Mouse (Mus musculus) lung, embryonic 14.5 days (tissue): ENCODE data around the gene Ech1. TPM values are rescaled to one million over a fixed set of nuclear protein-coding genes. Genes with fewer than 3 reads are reported as not detected.
A peak's percentile ranks its signal among the peaks of the same experiment; 100 is the strongest.

Experiments used
- ATAC-seq: fragments of 200-750 bp; cut with Nextera tagmentation; 2 replicates; pipeline ENCODE4 v1.8.0; 2017; ENCODE audit warnings: mild to moderate bottlenecking, moderate TSS enrichment, moderate library complexity; ENCODE audit not compliant: insufficient read depth
- DNase-seq: peaks from one replicate; pipeline ENCODE4 v3.0.0-alpha.2; 2015
- H3K27ac ChIP-seq: fragments of 300-500 bp; sonication (generic); 2 replicates; pipeline ENCODE4 v1.5.1; 2014; ENCODE audit warnings: low read depth, mild to moderate bottlenecking, moderate library complexity
- H3K27me3 ChIP-seq: fragments of 300-500 bp; sonication (generic); 2 replicates; pipeline ENCODE4 v1.6.1; 2014; ENCODE audit warnings: low read length, control low read depth; ENCODE audit not compliant: insufficient read depth
- H3K36me3 ChIP-seq: fragments of 300-500 bp; sonication (generic); 2 replicates; pipeline ENCODE4 v1.6.1; 2014; ENCODE audit warnings: control low read depth; ENCODE audit not compliant: insufficient read depth
- H3K4me1 ChIP-seq: fragments of 300-500 bp; sonication (generic); 2 replicates; pipeline ENCODE4 v1.6.1; 2014; ENCODE audit warnings: antibody characterized with exemption, control low read depth; ENCODE audit not compliant: insufficient read depth
- H3K4me2 ChIP-seq: fragments of 300-500 bp; sonication (generic); 2 replicates; pipeline ENCODE4 v1.6.1; 2014; ENCODE audit warnings: mild to moderate bottlenecking
- H3K4me3 ChIP-seq: fragments of 300-500 bp; sonication (generic); 2 replicates; pipeline ENCODE4 v1.5.1; 2014; ENCODE audit warnings: low read depth, low read length
- H3K9ac ChIP-seq: fragments of 300-500 bp; sonication (generic); 2 replicates; pipeline ENCODE4 v1.6.1; 2014
- H3K9me3 ChIP-seq: fragments of 300-500 bp; sonication (generic); 2 replicates; pipeline ENCODE4 v1.6.1; 2016; ENCODE audit warnings: low read depth, low read length, control low read depth
- CTCF ChIP-seq: IDR thresholded peaks from 2 replicates; pipeline ENCODE4 v1.5.1; 2016; ENCODE audit warnings: antibody characterized with exemption, low read depth
- WGBS: fragments of 180-500 bp; shearing (Covaris S2); extraction: QIAGEN DNeasy Blood & Tissue Kit; methylation state at CpG from one replicate; pipeline ENCODE4 v1.1.7; 2014; 5-methylcytosine and 5-hydroxymethylcytosine counted together
- polyA plus RNA-seq: library from polyadenylated mRNA; unstranded; fragments of >200 nt; fragmentation: Nextera tagmentation; extraction: Ambion mirVana; gene quantifications from 2 replicates; pipeline ENCODE4 v1.2.1, GENCODE M21; 2014

Ech1 gene
- polyA plus RNA-seq, result 127 and 133 TPM in 2 replicates

- peaks cover 46% of the 10 kb centered on the region for H3K36me3 ChIP-seq
- ATAC-seq, result peak; percentile 71
- H3K4me2 ChIP-seq, result peak within 1 kb of the TSS; percentile 63
- peak; percentile 98 for DNase-seq
- H3K27me3 ChIP-seq, result no peaks in the 10 kb centered on the region
- H3K4me3 ChIP-seq, result peak within 1 kb of the TSS; percentile 48
- peak within 1 kb of the TSS; percentile 64 for H3K9ac ChIP-seq
- H3K4me1 ChIP-seq, result no peaks in the 10 kb centered on the region
- H3K9me3 ChIP-seq, result no peaks in the 10 kb centered on the region
- no peak; the same call in 1 of the 2 replicates for TF ChIP-seq CTCF
- H3K27ac ChIP-seq, result peak within 1 kb of the TSS; percentile 94
- WGBS, result 2% methylated on average over 33 of the region's 33 CpGs
Measured at GRCm38 (mm10) chr7:28824941-28825685, at the start of gene Ech1. Gene Ech1, plus strand, starts transcription at chr7:28825217.

DNA sequence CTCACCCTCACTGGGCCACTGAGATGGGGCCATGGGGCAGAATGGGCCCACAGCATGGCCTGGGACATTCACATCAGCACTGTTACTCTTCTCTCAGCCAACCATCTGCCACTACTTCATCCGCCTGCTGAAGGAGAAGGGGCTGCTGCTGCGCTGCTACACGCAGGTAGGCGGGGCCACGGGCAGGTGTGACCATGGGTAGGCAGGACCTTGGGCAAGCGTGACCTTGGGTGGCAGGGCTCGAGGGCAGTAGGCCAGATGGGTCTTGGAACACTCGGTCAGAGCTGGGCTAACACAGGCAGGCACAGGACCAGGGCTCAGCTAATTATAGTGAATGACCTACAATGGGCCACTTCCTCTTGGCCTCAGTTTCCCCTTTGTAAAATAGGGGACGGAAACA lies 46.2 kb upstream of the Ech1 start:
- no peak for TF ChIP-seq CTCF
- Histone ChIP-seq H3K27ac (no peak overlapping the region), H3K4me1 (no peaks in the 10 kb centered on the region), H3K4me2 (no peak overlapping the region), H3K4me3 (no peak overlapping the region), H3K9ac (no peak overlapping the region), H3K27me3 (no peaks in the 10 kb centered on the region), H3K9me3 (no peaks in the 10 kb centered on the region), H3K36me3 (peaks cover 8% of the 10 kb centered on the region; the same call in 1 of the 2 replicates)
- WGBS, result 80% methylated on average over 9 of the region's 9 CpGs
- no peak for DNase-seq
- ATAC-seq, result no peak

DNA sequence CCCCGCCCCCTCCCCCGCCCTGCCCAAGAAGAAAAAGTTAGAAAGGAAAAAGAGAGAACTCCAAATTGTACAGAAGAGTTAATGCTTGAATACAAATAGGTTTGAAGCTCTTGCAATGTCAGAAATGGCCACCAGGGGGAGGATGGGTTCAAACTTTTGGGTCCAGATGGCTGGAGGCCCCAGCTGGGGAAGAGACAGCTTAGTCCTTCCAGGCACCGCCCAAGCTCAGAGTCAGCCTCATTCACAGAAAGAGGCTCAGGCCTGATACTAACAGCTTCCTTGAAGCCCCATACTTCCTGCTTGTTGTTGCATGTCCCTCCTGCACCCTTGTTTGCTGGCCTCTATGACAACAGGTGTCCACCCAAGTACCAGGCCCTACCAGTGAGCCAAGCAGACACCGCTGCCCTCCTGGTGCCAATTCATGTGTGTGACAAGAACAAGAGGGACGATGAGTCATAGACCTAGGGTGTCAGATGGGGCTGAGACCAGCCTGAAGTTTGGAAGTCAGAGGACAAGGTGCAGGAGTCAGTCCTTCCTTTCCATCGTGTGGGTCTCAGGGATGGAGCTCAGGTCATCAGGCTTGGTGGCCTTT lies 44.9 kb upstream of the Ech1 start:
- no peaks in the 10 kb centered on the region for H3K4me1 ChIP-seq
- no peaks in the 10 kb centered on the region for H3K27me3 ChIP-seq
- H3K36me3 ChIP-seq, result peaks cover 3% of the 10 kb centered on the region; the same call in 1 of the 2 replicates
- WGBS, result 44% methylated on average over 6 of the region's 6 CpGs
- H3K9me3 ChIP-seq, result no peaks in the 10 kb centered on the region
- DNase-seq (peak; percentile 97), ATAC-seq (peak; percentile 68; the same call in 1 of the 2 replicates)
- no peak overlapping the region for H3K4me2 ChIP-seq
- H3K27ac ChIP-seq, result no peak overlapping the region
- peak; percentile 83 for TF ChIP-seq CTCF
- H3K9ac ChIP-seq, result no peak overlapping the region
- H3K4me3 ChIP-seq, result no peak overlapping the region

GRCm38 (mm10) chr7:28780857-28781256 lies 44.2 kb upstream of the Ech1 start:
- Histone ChIP-seq H3K4me2 (no peak overlapping the region), H3K27ac (no peak overlapping the region), H3K9me3 (no peaks in the 10 kb centered on the region), H3K4me1 (no peaks in the 10 kb centered on the region), H3K9ac (no peak overlapping the region), H3K27me3 (no peaks in the 10 kb centered on the region), H3K4me3 (no peak overlapping the region), H3K36me3 (peaks cover 10% of the 10 kb centered on the region; the same call in 1 of the 2 replicates)
- DNase-seq, result peak; percentile 30
- 71% methylated on average over 7 of the region's 7 CpGs for WGBS
- no peak for ATAC-seq
- TF ChIP-seq CTCF, result no peak

GRCm38 (mm10) chr7:28781261-28781663 lies 43.8 kb upstream of the Ech1 start:
- ATAC-seq (no peak), DNase-seq (no peak)
- TF ChIP-seq CTCF, result no peak
- H3K9ac ChIP-seq, result no peak overlapping the region
- no peaks in the 10 kb centered on the region for H3K9me3 ChIP-seq
- H3K27ac ChIP-seq, result no peak overlapping the region
- 88% methylated on average over 8 of the region's 8 CpGs for WGBS
- peaks cover 10% of the 10 kb centered on the region; the same call in 1 of the 2 replicates for H3K36me3 ChIP-seq
- no peak overlapping the region for H3K4me3 ChIP-seq
- H3K27me3 ChIP-seq, result no peaks in the 10 kb centered on the region
- H3K4me2 ChIP-seq, result no peak overlapping the region
- no peaks in the 10 kb centered on the region for H3K4me1 ChIP-seq

DNA sequence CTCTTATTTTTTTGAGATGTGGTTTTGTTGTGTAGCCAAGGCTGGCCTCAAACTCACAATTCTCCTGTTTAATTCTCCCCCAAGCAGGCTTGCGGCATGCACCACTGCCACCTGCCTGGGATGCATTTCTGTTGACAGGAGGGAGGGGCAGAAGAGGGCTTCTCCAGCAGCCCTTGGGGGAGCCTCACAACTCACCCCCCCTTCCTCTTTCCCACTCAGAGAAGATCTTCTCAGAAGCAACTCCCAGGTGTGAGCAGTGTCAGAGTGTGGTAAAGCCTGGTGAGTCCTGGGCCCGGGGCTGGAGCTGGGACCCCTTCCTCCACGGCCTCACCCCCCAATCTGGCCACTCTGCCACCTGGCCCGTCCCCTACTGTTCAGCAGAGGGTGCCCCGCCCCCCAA lies 39.9 kb upstream of the Ech1 start:
- DNase-seq (no peak), ATAC-seq (no peak)
- TF ChIP-seq CTCF, result no peak
- 75% methylated on average over 5 of the region's 5 CpGs for WGBS
- no peak overlapping the region for H3K4me3 ChIP-seq
- H3K9me3 ChIP-seq, result no peaks in the 10 kb centered on the region
- H3K36me3 ChIP-seq, result peaks cover 11% of the 10 kb centered on the region; the same call in 1 of the 2 replicates
- no peak overlapping the region for H3K4me2 ChIP-seq
- peaks cover 8% of the 10 kb centered on the region for H3K4me1 ChIP-seq
- no peaks in the 10 kb centered on the region for H3K27me3 ChIP-seq
- H3K9ac ChIP-seq, result no peak overlapping the region
- no peak overlapping the region for H3K27ac ChIP-seq

- no peak for ATAC-seq
- Histone ChIP-seq H3K36me3 (peaks cover 11% of the 10 kb centered on the region; the same call in 1 of the 2 replicates), H3K9ac (no peak overlapping the region), H3K9me3 (no peaks in the 10 kb centered on the region), H3K27ac (no peak overlapping the region), H3K4me1 (peaks cover 11% of the 10 kb centered on the region), H3K4me2 (no peak overlapping the region), H3K27me3 (no peaks in the 10 kb centered on the region), H3K4me3 (no peak overlapping the region)
- TF ChIP-seq CTCF, result no peak
- DNase-seq, result no peak
- 89% methylated on average over 9 of the region's 9 CpGs for WGBS
Measured at GRCm38 (mm10) chr7:28787884-28788283, 37.1 kb upstream of the Ech1 start.
